Mouse (Mus musculus) embryo, embryonic 9.5 days (tissue): ENCODE results near the gene Gstt3.

Experiments used
- DNase-seq: peaks from one replicate; pipeline ENCODE4 v3.0.0-alpha.2; 2017; ENCODE audit errors: extremely low spot score

Gene Gstt3

DNA sequence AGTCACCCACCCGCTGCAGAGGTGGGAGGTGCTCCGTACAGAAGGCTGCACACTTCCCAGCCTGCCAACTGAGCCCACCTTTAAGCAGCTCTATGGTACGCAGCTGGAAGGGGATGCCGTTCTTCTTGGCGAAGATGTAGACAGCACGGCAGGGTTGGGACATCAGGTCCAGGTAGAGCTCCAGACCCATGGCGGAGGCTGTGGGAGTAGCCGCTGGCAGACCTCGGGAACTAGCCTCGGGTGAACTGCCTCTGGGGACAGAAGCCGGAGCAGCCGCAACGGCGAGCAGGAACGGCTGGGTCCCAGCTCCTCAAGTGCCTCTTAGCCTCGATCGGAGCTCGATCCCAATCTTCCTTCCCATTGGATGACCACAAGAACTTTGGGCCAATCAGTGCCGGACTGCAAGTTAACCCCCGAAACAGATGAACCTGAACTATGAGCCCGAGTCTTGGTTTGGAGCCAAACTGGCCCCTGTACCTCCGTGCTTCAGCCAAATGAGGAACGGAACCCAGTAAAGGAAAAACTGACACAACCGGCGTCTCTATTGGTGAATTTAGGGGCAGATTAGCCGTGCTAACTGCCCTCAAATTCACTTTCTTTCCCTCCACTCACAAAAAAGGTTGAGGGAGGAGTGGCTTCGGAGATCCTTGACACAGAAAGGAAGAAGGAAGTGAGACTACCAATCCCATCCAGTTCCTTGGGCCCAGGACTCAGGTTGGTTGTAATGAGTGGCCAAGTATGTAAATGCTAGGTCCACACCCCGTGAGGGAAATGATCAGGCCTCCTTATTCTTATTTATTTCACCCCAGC, at the start of gene Gstt3, which contains the start of gene Gm20441:
Gstt3 (minus strand) TSS at position 646 of the 810 bp plus-strand sequence.
Gm20441 (minus strand) TSS at position 186 of the 810 bp plus-strand sequence.
- DNase-seq, result peak; percentile 61

DNA sequence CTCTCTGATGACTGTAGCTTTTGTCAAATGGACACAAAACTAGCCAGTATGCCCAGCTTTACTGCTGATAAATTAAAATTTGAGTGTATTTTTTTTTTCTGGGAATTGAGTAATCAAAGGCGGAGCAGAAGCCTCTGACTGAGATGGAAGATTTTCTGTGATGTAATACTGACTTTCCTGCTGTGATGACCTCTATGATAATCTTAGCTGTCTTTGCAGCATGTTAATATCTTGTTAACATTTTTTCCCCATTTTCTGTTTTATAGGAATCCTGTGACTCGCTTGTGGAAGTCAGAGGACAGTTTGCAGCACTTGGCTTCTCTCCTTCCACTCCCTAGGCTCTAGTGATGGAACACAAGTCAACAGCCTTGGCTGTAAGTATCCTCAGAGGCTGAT, 49.1 kb upstream of the Gstt3 start:
- DNase-seq, result no peak

DNA sequence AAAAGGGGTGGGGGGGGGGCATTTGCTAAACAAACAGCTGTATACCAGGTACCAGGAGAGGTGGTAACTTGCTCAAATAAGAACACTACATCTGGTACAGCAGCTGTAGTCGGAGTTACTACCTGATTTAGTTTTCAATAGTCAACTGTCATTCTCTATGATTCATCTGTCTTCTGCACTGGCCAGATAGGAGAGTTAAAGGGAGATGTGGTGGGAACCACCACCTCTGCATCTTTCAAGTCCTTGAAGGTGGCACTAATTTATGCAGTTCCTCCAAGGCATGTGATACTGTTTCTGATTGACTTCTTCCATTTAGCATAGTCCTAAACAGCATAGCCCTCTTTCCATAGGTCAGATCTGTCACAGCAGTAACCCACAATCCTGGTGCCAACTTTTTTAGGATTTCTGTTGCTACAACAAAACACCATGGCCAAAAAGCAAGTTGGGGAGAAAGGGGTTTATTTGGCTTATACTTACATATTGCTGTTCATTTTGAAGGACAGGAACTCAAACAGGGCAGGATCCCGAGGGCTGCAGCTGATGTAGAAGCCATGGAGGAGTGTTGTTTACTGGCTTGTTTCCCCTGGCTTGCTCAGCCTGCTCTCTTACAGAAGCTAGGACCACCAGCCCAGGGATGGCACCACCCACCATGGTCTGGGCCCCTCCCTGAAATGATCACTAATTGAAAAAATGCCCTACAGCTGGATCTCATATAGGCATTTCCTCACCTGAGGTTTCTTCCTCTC, 48.5 kb upstream of the Gstt3 start:
- no peak for DNase-seq

DNA sequence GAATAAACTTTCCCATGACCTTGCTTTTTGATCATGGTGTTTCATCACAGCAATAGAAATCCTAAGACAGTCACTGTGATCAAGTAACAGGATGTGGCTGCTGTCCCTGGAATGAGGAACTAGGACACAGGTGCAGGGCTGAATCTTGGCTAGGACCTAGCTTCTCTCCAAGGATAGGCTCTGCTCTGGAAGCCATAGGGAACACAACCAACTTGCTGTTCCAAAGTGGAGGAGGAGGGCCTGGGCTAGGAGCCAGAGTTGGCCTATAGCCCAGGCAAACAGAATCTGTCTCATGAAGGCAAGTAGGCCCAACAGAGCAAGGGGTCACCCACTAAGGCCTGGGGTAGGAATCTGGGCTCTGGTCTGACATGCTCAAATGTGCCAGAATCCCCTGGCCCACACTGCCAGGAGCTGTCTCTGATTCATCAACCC, 47.3 kb upstream of the Gstt3 start:
- DNase-seq, result no peak

DNA sequence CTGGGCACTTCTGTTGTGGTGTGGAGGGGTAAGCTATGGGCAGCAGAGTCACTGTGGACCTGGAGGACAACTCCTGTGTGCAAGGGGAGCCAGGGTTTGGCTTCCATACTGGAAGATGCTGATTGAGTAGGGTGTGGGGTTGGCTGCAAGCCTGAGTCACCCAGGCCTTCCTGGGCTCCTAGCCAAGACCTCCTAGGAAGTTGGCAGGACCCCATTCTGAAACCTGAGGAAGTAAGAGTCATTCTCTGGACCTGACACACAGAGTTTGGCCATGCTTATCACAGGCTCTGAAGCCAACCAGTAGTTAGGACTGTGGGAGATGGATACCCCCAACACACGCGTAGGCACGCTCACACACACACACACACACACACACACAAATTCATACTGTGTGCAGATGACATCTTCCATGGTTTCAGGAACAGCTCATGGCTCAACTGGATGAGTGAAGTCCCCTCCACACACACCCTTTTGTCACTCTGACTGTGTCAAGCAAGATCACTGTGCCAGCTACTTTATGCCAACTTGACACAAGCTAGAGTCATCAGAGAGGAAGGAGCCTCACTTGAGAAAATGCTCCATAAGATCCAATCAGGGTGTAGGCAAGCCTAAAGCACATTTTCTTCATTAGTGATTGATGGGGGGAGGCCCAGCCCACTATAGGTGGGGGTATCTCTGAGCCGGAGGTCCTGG, 46.6 kb upstream of the Gstt3 start:
- DNase-seq, result no peak

DNA sequence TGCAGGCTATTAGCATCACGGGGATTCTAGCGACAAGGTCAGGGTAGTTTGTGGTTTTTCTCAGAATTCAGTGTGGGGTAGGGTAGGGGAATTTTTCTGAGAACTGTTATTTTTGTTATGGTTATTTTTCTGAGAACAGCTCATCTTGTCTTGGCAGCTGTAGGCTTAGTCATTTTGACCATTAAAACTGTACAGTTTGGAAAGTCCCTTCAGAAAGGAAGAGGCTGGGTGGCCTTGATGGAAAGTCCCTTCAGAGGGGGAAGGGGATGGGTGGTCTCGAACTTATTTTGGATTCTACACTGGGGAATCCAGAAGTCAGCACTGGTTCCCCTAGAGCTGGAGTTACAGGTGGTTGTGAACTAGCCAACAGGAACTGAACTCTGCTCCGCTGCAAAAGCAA, 43.3 kb upstream of the Gstt3 start:
- DNase-seq, result no peak

DNA sequence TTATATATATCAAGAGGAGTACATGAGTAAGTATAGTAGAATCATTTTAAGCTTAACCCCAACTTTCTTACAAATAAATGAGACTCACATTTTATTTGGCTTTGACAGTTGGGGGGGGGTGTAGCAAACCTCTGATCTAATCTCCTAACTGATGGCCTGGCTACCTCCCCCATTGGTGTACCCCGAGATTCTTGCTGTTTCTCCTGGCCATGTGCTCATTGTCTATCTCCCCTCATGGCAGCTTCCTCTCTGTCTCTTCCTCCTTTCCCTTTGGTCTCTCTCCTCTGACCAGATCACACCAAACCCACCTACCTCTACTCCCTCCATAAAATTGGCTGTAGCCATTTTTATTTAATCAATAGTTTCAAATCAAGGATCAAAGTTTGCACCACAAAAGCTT, 42.6 kb upstream of the Gstt3 start:
- no peak for DNase-seq

DNA sequence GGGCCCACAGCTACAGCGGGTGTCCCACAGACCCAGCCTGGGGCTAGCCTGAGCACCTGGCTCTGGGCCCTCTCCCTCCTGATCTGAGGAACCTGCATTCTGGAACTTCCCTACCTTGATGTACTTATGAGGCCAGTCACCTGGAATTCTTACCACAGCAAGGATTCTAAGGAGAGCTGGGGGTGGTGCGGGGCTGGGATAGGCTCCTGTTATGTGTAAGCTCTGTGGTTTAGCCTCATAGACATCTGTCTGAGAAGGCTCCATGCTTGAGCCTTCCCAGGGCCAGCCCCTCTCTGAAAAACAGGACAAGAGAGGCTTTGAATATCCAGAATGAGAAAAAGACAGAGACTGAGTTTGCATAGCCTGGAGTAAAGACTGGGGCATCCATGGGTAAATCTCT, 41.2 kb upstream of the Gstt3 start, which contains the start of gene Gstt4:
Gstt4 (minus strand) TSS at position 101 of the 400 bp plus-strand sequence.
- DNase-seq, result no peak

DNA sequence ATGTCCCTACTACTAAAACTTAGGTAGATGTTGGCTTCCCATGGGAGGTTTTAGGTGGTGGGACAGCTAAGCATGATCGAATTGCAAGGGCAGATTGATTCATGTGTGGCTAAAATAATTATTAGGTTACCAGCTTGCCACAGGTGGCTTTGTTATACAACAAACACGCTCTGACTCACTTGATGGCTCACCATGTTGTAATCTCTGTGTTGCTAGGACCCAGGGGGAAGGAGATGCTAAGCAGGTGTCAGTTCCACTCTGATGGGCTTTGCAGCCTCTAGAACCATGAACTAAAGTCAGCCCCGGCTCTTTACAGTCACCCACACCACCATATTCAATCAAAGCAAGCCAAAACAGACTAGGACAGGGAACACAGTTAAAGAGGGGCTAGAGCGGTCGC, 38.7 kb upstream of the Gstt3 start:
- no peak for DNase-seq

DNA sequence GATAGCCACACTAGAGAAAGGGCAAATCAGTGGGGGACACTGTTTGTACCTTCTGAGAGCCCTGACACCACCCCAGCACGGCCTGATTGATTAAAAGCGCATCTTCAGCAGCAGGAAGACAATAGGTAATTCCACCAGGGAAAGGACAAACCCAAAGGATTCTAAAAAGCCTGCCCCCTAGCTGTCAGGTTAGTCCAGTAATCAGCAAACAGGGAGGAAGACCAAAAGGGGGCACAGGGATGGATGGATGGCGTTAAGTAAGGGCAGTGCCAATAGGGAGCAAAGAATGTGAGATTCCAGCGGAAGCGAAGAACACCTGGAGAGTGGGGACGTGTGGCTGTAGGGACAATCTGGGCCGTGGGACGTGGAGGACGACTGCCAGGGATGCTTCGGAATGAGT, 37.4 kb upstream of the Gstt3 start:
- DNase-seq, result no peak

DNA sequence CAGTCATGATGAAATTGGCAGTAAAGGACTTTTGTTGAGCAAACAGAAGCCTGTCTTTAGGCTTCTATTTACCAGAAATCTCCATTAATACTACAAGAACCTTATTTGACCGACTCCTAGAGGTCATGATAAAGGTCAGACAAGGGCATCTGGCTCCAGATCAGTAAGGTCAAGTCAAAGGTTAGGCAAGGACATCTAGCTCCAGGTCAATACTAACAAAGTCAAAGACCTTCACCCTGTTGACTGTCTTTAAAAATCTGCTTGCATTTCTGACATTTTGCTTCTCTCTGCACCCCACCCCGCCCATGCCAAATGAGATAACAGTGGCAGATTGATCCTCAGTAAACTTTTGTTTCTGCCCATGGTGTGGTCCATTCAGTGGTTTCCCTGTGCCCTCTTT, 23.0 kb upstream of the Gstt3 start:
- no peak for DNase-seq

DNA sequence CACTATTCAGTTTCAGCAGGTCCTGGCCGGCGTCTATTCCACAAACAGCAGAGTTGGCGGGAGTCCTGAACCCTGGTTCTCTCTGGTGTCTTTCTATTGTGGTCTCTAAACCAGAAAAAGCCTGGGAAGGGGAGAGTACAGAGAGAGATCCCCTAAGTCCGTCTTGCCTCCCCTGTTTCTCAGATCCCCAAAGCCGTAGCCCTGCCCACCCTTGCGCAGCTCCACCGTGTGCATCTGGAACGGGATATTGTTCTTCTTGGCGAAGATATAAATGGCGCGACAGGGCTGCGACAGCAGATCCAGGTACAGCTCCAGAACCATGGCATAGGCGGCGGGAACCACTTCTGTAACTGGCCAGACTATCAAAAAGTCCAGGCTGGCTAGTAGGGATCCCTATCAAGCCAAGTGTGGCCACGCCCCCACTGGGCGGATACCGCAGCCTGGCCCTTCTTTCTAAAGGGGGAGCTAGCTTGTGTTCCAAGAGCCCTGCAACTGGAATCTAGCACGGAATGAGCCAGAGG, 17.0 kb upstream of the Gstt3 start, which contains the start of gene Gstt1:
Gstt1 (minus strand) TSS at position 409 of the 521 bp plus-strand sequence.
- no peak for DNase-seq

DNA sequence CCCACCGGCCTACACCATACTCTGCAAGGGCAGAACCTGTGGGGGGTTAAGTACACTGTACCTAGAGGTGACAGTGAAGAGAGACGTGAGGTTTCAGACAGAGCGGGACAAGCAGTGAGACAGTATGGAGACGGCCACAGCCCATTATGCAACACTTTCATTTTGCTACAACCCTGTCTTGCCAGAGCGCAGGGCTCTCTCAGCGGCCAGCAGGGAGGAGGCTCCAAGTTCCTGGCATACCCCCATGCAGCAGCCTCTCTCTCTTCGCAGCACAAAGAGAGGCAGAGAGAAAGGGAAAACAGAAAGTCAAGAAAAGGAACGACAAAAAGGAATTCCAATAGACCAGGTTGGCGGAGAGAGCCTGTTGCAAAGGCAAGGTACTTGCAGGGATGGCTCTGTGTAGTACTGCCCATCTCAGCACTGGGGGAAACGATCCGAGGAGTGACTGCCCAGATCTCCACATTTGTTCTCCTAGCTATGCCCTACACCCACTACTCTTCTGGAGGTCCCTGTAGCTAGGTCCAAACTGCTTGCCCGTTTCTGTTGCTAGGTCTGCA, 16.5 kb upstream of the Gstt3 start:
- peak; percentile 27 for DNase-seq

DNA sequence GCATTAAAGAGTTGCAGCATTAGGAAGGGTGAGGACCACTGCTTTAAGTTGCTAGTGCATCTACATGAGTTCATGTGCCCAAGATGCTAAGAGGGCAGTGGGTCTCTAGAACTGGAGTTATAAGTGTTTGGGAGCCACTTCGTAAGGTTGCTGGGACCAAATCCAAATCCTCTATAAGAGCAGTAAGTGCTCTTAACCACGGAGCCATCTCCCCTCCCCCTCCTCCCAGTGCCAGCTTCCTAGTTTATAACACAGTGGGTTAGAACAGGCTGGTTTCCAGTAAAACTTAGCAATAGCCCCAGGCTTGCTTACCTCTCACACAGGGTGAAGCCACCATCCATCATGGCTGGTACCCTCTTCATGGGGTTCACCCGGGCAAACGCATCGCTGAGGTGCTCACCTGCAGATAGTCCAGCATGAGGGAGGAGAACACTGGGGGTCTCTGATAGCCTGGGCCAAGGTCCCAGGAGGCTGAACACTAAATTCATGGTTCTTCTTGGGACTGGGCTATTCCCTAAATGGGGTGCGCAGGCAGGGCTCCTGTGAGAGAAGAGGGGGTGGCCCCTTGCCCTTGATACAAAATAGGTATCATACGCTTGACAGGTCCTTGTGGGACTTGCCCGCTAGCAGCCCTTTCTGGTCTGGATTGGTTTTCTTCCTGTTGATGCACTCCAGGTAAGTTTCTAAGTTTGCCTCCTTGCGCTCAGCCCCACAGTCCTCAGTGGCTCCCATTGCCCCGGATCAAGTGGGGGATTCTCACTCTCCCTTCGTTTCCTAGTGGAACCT, 15.7 kb upstream of the Gstt3 start:
- DNase-seq, result no peak

DNA sequence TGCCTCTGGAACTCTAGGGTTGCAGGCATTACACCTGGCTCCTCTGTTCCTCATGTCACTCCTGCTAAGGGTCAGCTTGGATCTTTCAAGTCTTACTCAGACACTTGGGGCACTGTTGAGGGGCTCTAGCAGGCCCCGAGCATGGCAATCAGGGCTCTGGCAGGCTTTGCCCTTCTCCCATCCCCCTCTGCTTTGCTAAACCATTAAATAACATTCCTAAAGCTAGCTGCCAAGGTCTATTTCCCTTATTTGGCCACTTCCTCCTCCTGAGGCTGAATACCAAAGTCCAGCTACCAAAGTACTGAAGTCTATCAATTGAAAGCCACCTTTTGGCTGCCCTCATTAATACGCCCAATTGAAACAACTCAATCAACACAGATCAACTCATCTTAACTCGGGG, 13.7 kb upstream of the Gstt3 start:
- DNase-seq, result peak; percentile 28

DNA sequence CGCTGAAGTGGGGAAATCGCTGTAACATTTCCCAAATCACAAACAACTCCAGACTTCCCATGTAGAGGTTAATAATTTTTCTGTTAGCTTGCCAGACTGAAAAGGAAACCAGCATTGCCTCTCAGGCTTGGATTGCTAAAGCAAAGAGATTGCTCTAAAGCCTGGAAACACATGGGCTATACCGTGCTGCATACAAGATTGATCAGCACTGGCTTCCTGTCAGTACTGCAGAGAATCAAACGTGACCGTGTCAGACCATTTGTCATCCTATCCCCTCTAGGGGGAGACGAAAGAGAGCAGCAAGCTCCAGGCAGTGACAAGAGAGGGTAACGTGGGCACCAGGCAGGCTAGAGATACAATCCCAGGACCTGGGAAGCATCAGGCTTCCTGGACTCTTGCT, 9.6 kb upstream of the Gstt3 start:
- DNase-seq, result no peak

DNA sequence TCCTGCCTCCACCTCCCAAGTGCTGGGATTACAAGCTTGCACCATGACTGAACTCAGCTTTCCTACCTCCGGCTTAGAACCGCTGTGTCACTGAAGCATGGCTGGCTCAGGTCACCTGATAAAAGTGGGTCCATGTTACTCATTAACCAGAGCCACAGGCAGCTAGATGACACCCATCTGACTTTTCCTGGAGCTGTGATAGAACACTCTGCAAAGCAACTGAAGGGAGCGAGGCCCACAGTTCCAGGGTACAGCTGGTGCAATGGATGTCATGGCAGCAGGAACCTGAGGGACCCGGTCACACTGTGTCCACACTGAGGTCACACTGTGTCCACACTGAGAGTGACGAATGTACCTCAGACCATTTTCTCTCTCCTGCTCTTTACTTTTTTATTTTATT, 8.6 kb upstream of the Gstt3 start:
- DNase-seq, result no peak

DNA sequence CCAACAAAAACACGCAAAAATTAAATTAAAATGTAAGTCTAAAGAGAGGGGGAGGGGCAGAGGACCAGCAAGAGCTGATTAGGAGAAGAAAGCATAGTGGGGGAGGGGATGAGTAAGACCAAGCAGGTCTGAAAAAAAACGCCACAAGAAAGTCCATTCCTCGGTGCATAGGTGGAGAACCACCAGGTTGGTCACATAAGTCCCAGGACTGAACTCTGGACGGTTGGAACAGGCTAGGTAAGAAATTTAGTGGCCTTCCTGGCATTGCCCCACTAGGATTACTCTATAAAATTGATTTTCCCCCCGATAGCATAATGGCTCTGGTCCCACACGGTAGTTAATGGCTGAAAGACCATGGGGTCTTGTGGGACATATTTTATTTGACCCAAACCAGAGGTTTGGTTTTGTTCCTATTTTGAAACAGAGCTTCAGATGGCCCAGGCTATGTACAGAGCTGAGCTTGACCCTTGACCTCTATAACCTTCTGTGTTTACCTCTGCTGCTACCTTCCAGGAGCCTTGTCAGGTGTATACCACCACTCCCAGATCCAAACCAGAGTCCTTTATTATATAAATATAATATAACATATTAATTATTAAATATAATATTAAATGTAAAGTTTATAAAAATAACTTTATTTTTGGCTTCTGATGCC, 8.0 kb upstream of the Gstt3 start:
- no peak for DNase-seq

DNA sequence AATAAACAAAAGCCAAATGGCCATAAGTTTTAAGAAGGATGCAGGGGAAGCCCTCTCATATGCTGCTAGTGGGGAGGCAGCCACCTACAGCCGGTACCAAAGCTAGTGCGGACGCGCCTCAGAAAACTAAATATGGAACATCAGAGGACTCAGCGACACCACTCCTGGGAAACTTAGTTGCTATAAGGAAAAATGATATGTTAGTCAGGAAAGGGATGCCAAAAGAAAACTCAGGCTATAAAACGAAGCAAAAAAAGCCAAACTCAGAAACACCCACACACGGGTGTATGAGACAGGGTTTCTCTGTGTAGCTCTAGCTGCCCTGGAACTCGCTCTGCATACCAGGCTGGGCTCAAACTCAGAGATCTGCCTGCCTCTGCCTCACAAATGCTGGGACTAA, 7.1 kb upstream of the Gstt3 start:
- DNase-seq, result no peak

DNA sequence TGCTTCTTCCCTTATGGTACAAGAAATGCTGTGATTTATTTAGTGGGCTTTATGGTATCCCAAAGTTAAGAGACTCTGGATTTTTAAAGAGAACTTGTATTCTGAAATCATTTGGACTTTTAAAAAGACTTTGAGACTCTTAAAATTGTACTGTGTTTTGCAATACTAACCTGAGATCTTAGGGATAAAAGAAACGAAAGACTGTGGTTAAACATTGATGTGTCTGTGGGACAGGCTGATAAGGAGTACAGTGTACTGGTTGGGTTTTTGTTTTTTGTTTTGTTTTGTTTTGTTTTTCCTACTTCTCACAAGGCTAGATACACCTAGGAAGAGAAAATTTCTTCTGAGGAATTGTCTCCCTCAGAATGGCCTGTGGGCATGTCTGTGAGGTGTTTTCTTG, 4.2 kb upstream of the Gstt3 start:
- no peak for DNase-seq
